Mouse (Mus musculus) layer of hippocampus, postnatal 14 days (tissue): ENCODE results near the gene Stt3b. TPM values are rescaled to one million over a fixed set of nuclear protein-coding genes. Genes with fewer than 3 reads are reported as not detected.
A peak's percentile ranks its signal among the peaks of the same experiment; 100 is the strongest.

ENCODE experiments used
- DNase-seq, 2 experiments: peaks; one replicate each; pipeline ENCODE4 v3.0.0; 2021 to 2022; ENCODE audit warnings: low spot score in 2 of 2, mixed read lengths in 1 of 2
- total RNA-seq, 2 experiments: library from RNA; stranded (reverse); gene quantifications; 2 replicates each; pipeline ENCODE4 v1.2.3; 2021

Stt3b gene
- total RNA-seq, 2 experiments from 2014 or later = 84.1 to 84.4 TPM

GRCm38 (mm10) chr9:115272451-115272850 is 37.8 kb downstream of the Stt3b start:
- DNase-seq = peak in 1 of 2 experiments; percentile 11

GRCm38 (mm10) chr9:115271556-115271955 is 38.7 kb downstream of the Stt3b start:
- no peak for DNase-seq

- DNase-seq = no peak
These were observed 48.3 kb downstream of the Stt3b start for GRCm38 (mm10) chr9:115261896-115262295.

GRCm38 (mm10) chr9:115261456-115261855 is 48.8 kb downstream of the Stt3b start:
- DNase-seq = peak; percentile 27 to 52

GRCm38 (mm10) chr9:115260464-115260863 is 49.8 kb downstream of the Stt3b start:
- DNase-seq = no peak

- DNase-seq = no peak
These were observed 50.4 kb downstream of the Stt3b start for GRCm38 (mm10) chr9:115259866-115260265.

GRCm38 (mm10) chr9:115257733-115258286 is 52.4 kb downstream of the Stt3b start:
- no peak for DNase-seq

- DNase-seq = no peak
These were observed 61.1 kb downstream of the Stt3b start for GRCm38 (mm10) chr9:115249145-115249544.

GRCm38 (mm10) chr9:115245092-115245491 is 65.1 kb downstream of the Stt3b start:
- DNase-seq = no peak

GRCm38 (mm10) chr9:115243630-115244029 is 66.6 kb downstream of the Stt3b start:
- DNase-seq = no peak

GRCm38 (mm10) chr9:115239861-115240260 is 70.4 kb downstream of the Stt3b start:
- no peak for DNase-seq

- no peak for DNase-seq
These were observed 72.3 kb downstream of the Stt3b start for GRCm38 (mm10) chr9:115237943-115238342.

- DNase-seq = no peak
These were observed 73.8 kb downstream of the Stt3b start for GRCm38 (mm10) chr9:115236352-115236841.

- DNase-seq = no peak
These were observed 75.7 kb downstream of the Stt3b start for GRCm38 (mm10) chr9:115234561-115234960.

- no peak for DNase-seq
These were observed 76.5 kb downstream of the Stt3b start for GRCm38 (mm10) chr9:115233721-115234120.

- DNase-seq = no peak
These were observed 78.7 kb downstream of the Stt3b start for GRCm38 (mm10) chr9:115231476-115231875.

GRCm38 (mm10) chr9:115230141-115230540 is 80.1 kb downstream of the Stt3b start:
- DNase-seq = no peak

GRCm38 (mm10) chr9:115229676-115230075 is 80.5 kb downstream of the Stt3b start:
- DNase-seq = no peak

GRCm38 (mm10) chr9:115229145-115229544 is 81.1 kb downstream of the Stt3b start:
- DNase-seq = no peak

GRCm38 (mm10) chr9:115224744-115225354 is 85.4 kb downstream of the Stt3b start:
- DNase-seq = no peak

- no peak for DNase-seq
These were observed 89.0 kb downstream of the Stt3b start for GRCm38 (mm10) chr9:115221265-115221664.

GRCm38 (mm10) chr9:115220466-115220865 is 89.8 kb downstream of the Stt3b start:
- no peak for DNase-seq

GRCm38 (mm10) chr9:115217984-115218383 is 92.2 kb downstream of the Stt3b start:
- no peak for DNase-seq
